Mouse (Mus musculus) layer of hippocampus, adult 8-10 months (tissue): ENCODE data around the gene Nlrp5. TPM values are rescaled to one million over a fixed set of nuclear protein-coding genes. Genes with fewer than 3 reads are reported as not detected.
"Not testable (repeated sequence)": the region's sequence is repeated elsewhere in the genome, so short reads cannot be mapped to it uniquely, and the experiment has no call there.

Experiments
- DNase-seq, 2 experiments: peaks; one replicate each; pipeline ENCODE4 v3.0.0; 2022; ENCODE audit warnings: low spot score in 2 of 2
- microRNA-seq, 2 experiments: library from miRNA; unstranded; fragments of <30 nt; microRNA quantifications; one replicate each; pipeline ENCODE4 v1.2.0; 2022
- total RNA-seq, 4 experiments: library from RNA; stranded (reverse); gene quantifications; 2 replicates each; pipeline ENCODE4 v1.2.4; 2022

Gene Nlrp5
- under 1 TPM in 1 of 4 experiments, not detected in 3; 0.25 TPM for total RNA-seq

- DNase-seq, result no peak
Measured at GRCm38 (mm10) chr7:23385589-23385988, at the start of gene Nlrp5. Nlrp5 (plus strand) TSS chr7:23385889.

DNA sequence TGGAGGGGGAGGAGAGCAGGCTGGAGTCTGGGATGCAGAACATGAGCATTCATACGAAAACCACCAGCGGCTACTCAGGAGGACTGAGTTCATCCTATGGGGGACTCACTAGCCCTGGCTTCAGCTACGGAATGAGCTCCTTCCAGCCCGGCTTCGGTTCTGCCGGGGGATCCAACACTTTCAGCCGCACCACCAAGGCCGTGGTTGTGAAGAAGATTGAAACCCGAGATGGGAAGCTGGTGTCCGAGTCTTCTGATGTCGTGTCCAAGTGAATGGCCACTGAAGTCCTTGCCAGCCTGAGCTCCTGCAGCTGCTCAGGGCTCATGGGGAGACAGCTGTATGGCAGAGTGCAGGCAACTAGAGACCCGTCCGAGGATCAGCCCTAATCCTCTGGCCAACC, 27.4 kb upstream of the Nlrp5 start:
- not testable (repeated sequence) for DNase-seq

GRCm38 (mm10) chr7:23470201-23470600, 84.5 kb downstream of the Nlrp5 start:
- DNase-seq, result not testable (repeated sequence)

GRCm38 (mm10) chr7:23470832-23471231, 85.1 kb downstream of the Nlrp5 start:
- DNase-seq, result not testable (repeated sequence)

DNA sequence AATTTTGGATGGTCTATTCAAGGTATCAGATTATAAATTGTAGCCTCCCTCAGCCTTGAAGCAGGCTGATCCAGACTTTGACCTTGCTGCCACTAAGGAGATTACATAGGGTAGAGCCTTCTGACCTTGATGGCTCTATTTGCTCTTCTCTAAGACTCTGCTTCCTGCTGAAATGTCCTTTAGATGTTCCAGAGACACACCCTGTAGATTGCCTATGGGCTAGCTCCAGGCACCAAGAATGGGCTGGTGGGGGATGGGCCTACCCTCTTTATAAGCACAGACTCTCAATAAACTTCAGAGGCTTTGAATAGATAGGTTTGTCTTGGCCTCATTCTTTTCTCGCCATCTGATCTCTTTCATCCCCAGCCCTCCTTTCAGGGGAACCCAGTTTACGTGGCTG, 87.2 kb downstream of the Nlrp5 start:
- not testable (repeated sequence) for DNase-seq

Small RNA genes within 50 kb of the gene (microRNA-seq; reads per million reads assigned to microRNA genes)
- gene Gm25196, result 0 reads per million in 2 experiments

Other genes starting within 250 kb of the Nlrp5 start
- not detected for gene Gm10662, start 241.4 kb upstream of the Nlrp5 start, total RNA-seq
- not detected for gene Vmn1r165, start 168.6 kb upstream of the Nlrp5 start, total RNA-seq
- not detected for gene Vmn1r166, start 134.2 kb upstream of the Nlrp5 start, total RNA-seq
- not detected for gene Gm6902, start 107.0 kb upstream of the Nlrp5 start, total RNA-seq
- not detected for gene Nlrp4e, start 84.7 kb upstream of the Nlrp5 start, total RNA-seq
- not detected for gene Vmn1r167, start 121.3 kb downstream of the Nlrp5 start, total RNA-seq
- gene Vmn1r168, start 153.8 kb downstream of the Nlrp5 start, total RNA-seq, result not detected
- gene Vmn1r169, start 189.6 kb downstream of the Nlrp5 start, total RNA-seq, result not detected
- gene Vmn1r170, start 220.3 kb downstream of the Nlrp5 start, total RNA-seq, result not detected
- gene Vmn1r171, start 244.8 kb downstream of the Nlrp5 start, total RNA-seq, result not detected